Mouse (Mus musculus): ENCODE measurements at regions not wholly inside any gene's neighbourhood (a gene's known extent, or its start where the extent isn't known, plus 50 kb on each side); places are given as distances from the start of the nearest gene placed in this dataset.

DNA sequence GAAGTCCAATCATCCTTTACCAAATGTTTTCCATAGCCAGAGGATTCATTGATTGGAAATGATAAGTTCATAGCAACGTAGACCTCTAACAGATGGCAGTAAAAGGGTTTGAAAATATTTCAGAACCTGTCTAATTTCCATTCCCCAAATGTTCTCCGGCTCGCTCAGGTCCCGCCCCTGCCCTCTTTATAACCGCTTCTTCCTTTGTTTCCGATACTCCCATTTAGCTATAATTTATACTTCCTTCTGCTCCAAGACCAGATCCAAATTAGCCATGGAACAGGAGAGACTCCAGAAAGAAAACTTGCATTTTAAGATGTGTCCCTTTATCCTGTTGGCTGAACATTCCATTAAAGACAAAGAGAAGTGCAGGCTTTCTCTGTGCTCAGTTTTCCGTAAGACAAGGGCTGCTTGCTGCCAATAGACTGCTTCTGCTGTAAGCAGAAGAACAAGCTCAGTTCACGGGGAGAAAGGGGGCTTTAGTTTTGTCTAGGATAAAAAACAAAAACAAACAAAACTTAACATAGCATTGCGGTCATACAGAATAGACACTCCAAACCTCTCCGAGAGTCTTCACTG, 202.7 kb upstream of the Prkcq start:
- TF ChIP-seq CTCF (IDR thresholded peaks at IDR 0.05), result no peak
- no peak for TF ChIP-seq EP300 (IDR thresholded peaks at IDR 0.05)
